Mouse (Mus musculus): ENCODE measurements at regions not wholly inside any gene's neighbourhood (a gene's known extent, or its start where the extent isn't known, plus 50 kb on each side); places are given as distances from the start of the nearest gene placed in this dataset.
A peak's percentile ranks its signal among the peaks of the same experiment; 100 is the strongest.

DNA sequence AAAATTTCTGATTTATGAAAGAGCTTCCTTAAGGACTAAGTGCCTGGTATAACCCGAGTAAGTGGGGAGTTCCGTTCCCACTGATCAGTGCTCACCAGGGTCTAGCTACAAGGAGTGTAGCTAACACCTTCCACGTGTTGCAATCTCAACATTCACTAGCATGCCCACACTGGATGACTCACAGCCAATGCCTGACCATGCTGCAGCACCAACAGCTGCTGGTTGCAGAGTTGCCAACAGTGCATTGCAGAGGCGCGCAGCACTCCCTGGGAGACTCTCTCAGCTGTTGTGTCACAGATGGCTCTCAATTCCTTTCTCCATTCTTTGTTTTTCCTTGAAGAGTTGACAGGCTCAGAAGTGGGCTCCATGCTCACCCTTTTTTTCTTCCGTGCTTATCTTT, 787.5 kb upstream of the Tenm3 start:
- ATAC-seq (ENCODE audit: low FRiP score) (no peak), DNase-seq (ENCODE audit: low spot score) (no peak)
- Histone ChIP-seq H3K9me3 (ENCODE audit: control insufficient read depth, low read length) (no peaks in the 10 kb centered on the region), H3K27me3 (ENCODE audit: control insufficient read depth, insufficient read depth, low read length) (no peaks in the 10 kb centered on the region), H3K36me3 (ENCODE audit: control insufficient read depth, insufficient read depth, low read length) (no peaks in the 10 kb centered on the region), H3K4me1 (replicated peaks; ENCODE audit: control insufficient read depth, insufficient read depth, low read length) (no peaks in the 10 kb centered on the region), H3K9ac (ENCODE audit: low read depth, low read length) (no peak overlapping the region), H3K4me2 (replicated peaks; ENCODE audit: low read depth, low read length) (no peak overlapping the region), H3K4me3 (ENCODE audit: low read depth, low read length) (no peak overlapping the region), H3K27ac (ENCODE audit: low read depth, low read length) (no peak overlapping the region)
- 75% methylated on average over 6 of the region's 6 CpGs for WGBS

DNA sequence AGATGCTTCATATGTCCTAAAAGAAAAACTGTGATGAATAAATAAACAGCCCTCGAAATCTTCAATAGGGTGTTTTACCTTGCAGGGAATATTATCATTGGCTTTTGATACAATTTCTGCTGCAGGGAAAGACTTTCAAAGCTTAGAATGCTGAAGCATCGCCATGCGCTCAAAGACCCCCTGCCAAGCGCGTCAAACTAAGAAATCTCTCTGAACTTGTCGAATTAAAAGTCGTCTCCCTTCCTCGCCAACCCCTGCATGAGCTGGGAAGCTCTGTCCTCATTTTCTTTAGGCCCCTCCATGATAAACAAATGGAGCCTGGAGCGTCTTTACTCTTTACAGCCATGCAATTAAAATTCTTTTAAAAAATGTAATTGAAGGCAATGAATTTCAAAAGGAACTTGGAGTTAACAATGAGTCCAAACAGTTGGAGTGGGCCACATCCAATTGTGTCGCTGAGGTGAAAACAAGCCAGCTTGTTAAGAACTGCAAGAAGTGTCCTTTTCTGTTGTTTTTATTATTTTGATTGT, 784.3 kb upstream of the Tenm3 start:
- Histone ChIP-seq H3K27ac (ENCODE audit: low read depth, low read length) (no peak overlapping the region), H3K27me3 (ENCODE audit: control insufficient read depth, insufficient read depth, low read length) (no peaks in the 10 kb centered on the region), H3K4me2 (replicated peaks; ENCODE audit: low read depth, low read length) (no peak overlapping the region), H3K4me1 (replicated peaks; ENCODE audit: control insufficient read depth, insufficient read depth, low read length) (no peaks in the 10 kb centered on the region), H3K36me3 (ENCODE audit: control insufficient read depth, insufficient read depth, low read length) (no peaks in the 10 kb centered on the region), H3K4me3 (ENCODE audit: low read depth, low read length) (no peak overlapping the region), H3K9me3 (ENCODE audit: control insufficient read depth, low read length) (no peaks in the 10 kb centered on the region), H3K9ac (ENCODE audit: low read depth, low read length) (no peak overlapping the region)
- ATAC-seq (ENCODE audit: low FRiP score) (no peak), DNase-seq (ENCODE audit: low spot score) (peak; percentile 13)
- 21% methylated on average over 10 of the region's 10 CpGs for WGBS

DNA sequence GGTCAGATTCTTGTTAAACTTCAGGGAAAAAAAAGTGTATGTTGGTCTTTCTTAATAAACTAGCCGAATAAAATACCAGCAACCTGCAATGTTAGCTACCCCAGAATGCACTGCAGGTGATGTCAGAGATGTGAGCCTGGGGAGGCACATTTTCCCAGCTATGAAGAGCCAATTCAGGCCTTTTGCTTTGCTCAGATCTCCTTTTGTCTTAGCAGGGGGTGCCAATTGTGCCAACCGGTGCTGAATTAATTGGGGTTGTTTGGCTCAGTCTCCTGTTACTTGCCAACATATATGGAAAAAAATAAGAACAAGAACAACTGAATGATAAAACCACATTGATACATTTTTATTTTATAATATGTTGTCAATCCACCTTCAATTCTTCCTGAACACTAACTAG, 751.8 kb upstream of the Tenm3 start:
- Histone ChIP-seq H3K4me1 (replicated peaks; ENCODE audit: control insufficient read depth, insufficient read depth, low read length) (no peaks in the 10 kb centered on the region), H3K27me3 (ENCODE audit: control insufficient read depth, insufficient read depth, low read length) (no peaks in the 10 kb centered on the region), H3K9ac (ENCODE audit: low read depth, low read length) (no peak overlapping the region), H3K9me3 (ENCODE audit: control insufficient read depth, low read length) (no peaks in the 10 kb centered on the region), H3K27ac (ENCODE audit: low read depth, low read length) (no peak overlapping the region), H3K4me2 (replicated peaks; ENCODE audit: low read depth, low read length) (no peak overlapping the region), H3K4me3 (ENCODE audit: low read depth, low read length) (no peak overlapping the region), H3K36me3 (ENCODE audit: control insufficient read depth, insufficient read depth, low read length) (no peaks in the 10 kb centered on the region)
- DNase-seq (ENCODE audit: low spot score) (no peak), ATAC-seq (ENCODE audit: low FRiP score) (no peak)
- 66% methylated on average over 2 of the region's 2 CpGs for WGBS

DNA sequence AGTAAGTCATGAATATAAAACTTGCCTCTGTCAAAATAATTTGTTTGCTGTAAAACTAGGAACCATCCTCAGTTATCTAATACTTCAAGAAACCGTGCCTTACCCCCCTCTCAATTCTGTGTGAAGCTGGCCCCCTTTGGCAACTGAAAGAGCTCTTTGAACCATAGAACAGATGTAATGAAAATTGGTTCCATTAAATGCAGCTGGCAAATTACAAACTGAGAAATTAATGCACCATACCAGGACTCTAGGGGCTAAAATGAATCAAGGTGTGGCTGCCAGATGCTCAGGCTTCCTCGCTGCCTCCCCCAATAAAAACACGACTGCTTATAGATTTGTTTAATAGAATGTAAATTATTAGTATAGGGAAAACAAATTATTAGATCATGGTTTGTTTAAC, 723.7 kb upstream of the Tenm3 start:
- ATAC-seq (ENCODE audit: low FRiP score) (no peak), DNase-seq (ENCODE audit: low spot score) (no peak)
- Histone ChIP-seq H3K4me1 (replicated peaks; ENCODE audit: control insufficient read depth, insufficient read depth, low read length) (no peaks in the 10 kb centered on the region), H3K27me3 (ENCODE audit: control insufficient read depth, insufficient read depth, low read length) (no peaks in the 10 kb centered on the region), H3K9ac (ENCODE audit: low read depth, low read length) (no peak overlapping the region), H3K4me2 (replicated peaks; ENCODE audit: low read depth, low read length) (no peak overlapping the region), H3K4me3 (ENCODE audit: low read depth, low read length) (no peak overlapping the region), H3K9me3 (ENCODE audit: control insufficient read depth, low read length) (no peaks in the 10 kb centered on the region), H3K36me3 (ENCODE audit: control insufficient read depth, insufficient read depth, low read length) (no peaks in the 10 kb centered on the region), H3K27ac (ENCODE audit: low read depth, low read length) (no peak overlapping the region)
- WGBS, result 73% methylated on average over 3 of the region's 3 CpGs

DNA sequence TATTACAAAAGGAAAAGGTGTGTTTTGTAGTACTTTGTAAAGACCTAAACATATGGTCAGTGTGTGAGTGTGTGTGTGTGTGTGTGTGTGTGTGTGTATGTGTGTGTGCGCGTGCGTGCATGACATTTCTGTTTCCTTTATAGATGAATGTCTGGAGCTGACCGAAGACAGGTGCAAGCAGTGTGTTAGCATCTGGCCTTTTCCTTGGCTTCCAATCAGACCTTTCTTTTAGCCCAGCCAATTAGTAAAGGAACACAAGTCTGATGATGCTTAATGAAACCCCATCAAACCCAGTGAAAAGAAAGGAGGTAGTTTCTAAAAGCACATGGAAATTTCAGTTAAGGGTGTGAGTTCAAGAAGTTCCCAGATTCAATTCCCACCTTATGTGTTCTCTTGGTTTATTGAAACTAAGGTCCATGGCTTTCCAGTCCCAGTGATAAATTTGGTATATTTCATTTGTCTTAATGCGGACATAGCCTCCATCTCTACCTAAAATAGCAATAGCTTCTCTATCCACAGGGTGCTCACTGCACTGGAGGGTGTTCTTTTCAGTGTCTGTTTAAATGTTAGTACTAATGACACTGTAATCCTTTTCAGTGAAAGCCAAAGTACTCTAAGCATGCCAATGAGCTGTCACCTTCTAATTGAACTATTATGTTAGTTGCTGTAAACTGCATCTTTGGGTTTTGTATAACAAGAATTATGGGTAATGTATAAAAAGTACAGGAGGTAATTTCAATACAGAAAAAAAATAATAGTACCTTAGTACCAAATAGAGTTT, 719.9 kb upstream of the Tenm3 start:
- Histone ChIP-seq H3K27me3 (ENCODE audit: control insufficient read depth, insufficient read depth, low read length) (no peaks in the 10 kb centered on the region), H3K36me3 (ENCODE audit: control insufficient read depth, insufficient read depth, low read length) (no peaks in the 10 kb centered on the region), H3K27ac (ENCODE audit: low read depth, low read length) (no peak overlapping the region), H3K4me1 (replicated peaks; ENCODE audit: control insufficient read depth, insufficient read depth, low read length) (no peaks in the 10 kb centered on the region), H3K4me2 (replicated peaks; ENCODE audit: low read depth, low read length) (no peak overlapping the region), H3K9me3 (ENCODE audit: control insufficient read depth, low read length) (no peaks in the 10 kb centered on the region), H3K9ac (ENCODE audit: low read depth, low read length) (no peak overlapping the region), H3K4me3 (ENCODE audit: low read depth, low read length) (no peak overlapping the region)
- DNase-seq (ENCODE audit: low spot score) (no peak), ATAC-seq (ENCODE audit: low FRiP score) (no peak)
- 88% methylated on average over 5 of the region's 5 CpGs for WGBS

DNA sequence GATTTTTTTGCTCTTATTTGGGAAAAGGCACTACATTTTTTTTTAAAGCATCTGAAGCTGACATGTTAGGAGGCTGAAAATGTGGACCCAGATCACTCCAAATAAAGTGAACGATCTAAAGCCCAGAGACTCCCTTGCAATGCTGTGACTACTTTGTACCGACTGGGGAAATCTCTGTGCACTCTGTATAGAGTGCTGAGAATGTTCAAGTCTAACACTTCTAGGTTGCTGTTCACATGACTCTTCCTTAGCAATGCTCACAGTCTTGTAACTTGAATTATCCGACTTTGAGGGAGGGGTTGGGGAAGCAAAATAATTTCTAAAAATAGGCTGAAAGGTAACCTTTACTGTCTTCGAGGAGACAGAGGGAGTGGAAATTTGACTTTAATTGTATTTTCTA, 719.2 kb upstream of the Tenm3 start:
- Histone ChIP-seq H3K27ac (ENCODE audit: low read depth, low read length) (no peak overlapping the region), H3K4me3 (ENCODE audit: low read depth, low read length) (no peak overlapping the region), H3K36me3 (ENCODE audit: control insufficient read depth, insufficient read depth, low read length) (no peaks in the 10 kb centered on the region), H3K27me3 (ENCODE audit: control insufficient read depth, insufficient read depth, low read length) (no peaks in the 10 kb centered on the region), H3K9ac (ENCODE audit: low read depth, low read length) (no peak overlapping the region), H3K9me3 (ENCODE audit: control insufficient read depth, low read length) (no peaks in the 10 kb centered on the region), H3K4me1 (replicated peaks; ENCODE audit: control insufficient read depth, insufficient read depth, low read length) (no peaks in the 10 kb centered on the region), H3K4me2 (replicated peaks; ENCODE audit: low read depth, low read length) (no peak overlapping the region)
- ATAC-seq (ENCODE audit: low FRiP score) (no peak), DNase-seq (ENCODE audit: low spot score) (no peak)
- WGBS, result 90% methylated on average over 4 of the region's 4 CpGs

DNA sequence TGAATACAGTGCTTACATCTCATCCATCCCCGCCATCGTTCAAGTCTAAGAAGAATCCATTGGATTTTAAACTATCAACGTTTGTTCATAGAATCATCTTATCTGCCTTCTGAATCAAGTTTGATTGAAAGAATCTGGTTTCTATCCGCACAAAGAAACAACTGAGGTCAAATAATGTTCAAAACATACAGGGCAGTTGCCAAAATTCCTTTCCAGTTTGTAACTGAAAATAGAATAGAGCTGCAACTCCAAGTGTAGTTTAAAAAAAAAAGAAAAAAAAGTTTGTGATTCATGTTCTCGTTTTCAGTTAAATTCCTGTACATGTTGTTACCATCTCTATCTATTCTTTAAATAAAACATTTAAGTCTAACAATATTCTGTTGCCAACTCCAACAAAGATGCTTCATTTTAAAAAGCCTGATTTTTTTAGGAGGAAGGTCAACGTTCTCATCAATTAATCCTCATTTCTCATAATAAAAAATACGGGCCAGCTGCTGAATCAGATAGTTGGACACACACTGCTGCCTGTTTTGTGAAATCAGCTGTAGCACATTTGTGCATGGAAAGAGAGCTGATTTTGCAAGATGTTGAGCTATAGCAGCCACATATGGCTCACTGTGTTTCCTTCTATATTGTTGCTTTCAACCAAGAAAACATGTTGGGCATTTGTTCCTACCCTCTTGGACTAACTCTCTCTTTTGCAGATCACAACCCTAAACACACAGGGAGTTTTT, 712.1 kb upstream of the Tenm3 start:
- no peak for DNase-seq (ENCODE audit: low spot score)
- no peaks in the 10 kb centered on the region for H3K27me3 ChIP-seq (ENCODE audit: control insufficient read depth, insufficient read depth, low read length)
- H3K4me1 ChIP-seq (replicated peaks; ENCODE audit: control insufficient read depth, insufficient read depth, low read length), result no peaks in the 10 kb centered on the region
- ATAC-seq (ENCODE audit: low FRiP score), result no peak
- no peaks in the 10 kb centered on the region for H3K9me3 ChIP-seq (ENCODE audit: control insufficient read depth, low read length)
- no peak overlapping the region for H3K9ac ChIP-seq (ENCODE audit: low read depth, low read length)
- no peaks in the 10 kb centered on the region for H3K36me3 ChIP-seq (ENCODE audit: control insufficient read depth, insufficient read depth, low read length)
- no peak overlapping the region for H3K4me3 ChIP-seq (ENCODE audit: low read depth, low read length)
- no peak overlapping the region for H3K27ac ChIP-seq (ENCODE audit: low read depth, low read length)
- 87% methylated on average over 7 of the region's 7 CpGs for WGBS
- no peak overlapping the region for H3K4me2 ChIP-seq (replicated peaks; ENCODE audit: low read depth, low read length)

DNA sequence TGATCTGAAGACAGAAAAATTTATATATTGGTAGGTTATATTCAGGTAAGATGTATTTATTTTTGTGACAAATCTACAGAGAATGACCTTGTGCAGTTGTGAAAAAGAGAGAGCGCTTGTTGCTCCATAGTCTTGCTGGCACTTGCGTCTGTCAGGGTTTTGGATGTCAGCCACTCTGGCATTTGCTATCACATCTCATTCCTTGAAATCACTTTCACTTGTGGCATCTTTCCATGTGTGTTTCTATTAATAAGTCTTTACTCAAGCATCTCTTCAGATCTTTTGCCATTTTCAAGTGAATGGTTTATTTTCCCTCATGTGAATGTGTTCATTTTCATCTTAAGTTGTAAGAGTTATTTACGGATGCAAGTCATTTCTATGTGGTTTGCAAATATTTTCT, 709.4 kb upstream of the Tenm3 start:
- Histone ChIP-seq H3K9ac (ENCODE audit: low read depth, low read length) (no peak overlapping the region), H3K27me3 (ENCODE audit: control insufficient read depth, insufficient read depth, low read length) (no peaks in the 10 kb centered on the region), H3K36me3 (ENCODE audit: control insufficient read depth, insufficient read depth, low read length) (no peaks in the 10 kb centered on the region), H3K4me2 (replicated peaks; ENCODE audit: low read depth, low read length) (no peak overlapping the region), H3K27ac (ENCODE audit: low read depth, low read length) (no peak overlapping the region), H3K4me1 (replicated peaks; ENCODE audit: control insufficient read depth, insufficient read depth, low read length) (no peaks in the 10 kb centered on the region), H3K4me3 (ENCODE audit: low read depth, low read length) (no peak overlapping the region), H3K9me3 (ENCODE audit: control insufficient read depth, low read length) (no peaks in the 10 kb centered on the region)
- WGBS, result 92% methylated on average over 3 of the region's 3 CpGs
- DNase-seq (ENCODE audit: low spot score), result no peak
- no peak for ATAC-seq (ENCODE audit: low FRiP score)

DNA sequence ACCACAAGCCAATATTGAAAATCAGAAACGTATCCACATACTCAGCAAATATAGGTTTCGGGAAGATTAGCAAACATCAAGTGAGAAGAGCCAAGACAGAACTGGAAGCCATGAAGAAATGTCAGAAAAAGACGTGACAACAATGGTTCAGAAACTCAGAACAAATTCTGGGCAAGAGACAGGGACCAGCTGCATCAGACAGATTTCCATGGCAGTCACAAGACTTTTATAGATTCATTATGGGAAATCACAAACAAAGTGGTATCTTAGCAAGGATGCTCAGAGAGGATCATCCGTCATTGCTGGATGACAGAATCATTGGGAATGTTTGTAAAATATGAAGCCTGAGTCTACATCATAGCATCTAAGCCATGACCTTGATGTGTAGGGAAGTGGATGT, 699.6 kb upstream of the Tenm3 start:
- Histone ChIP-seq H3K9me3 (ENCODE audit: control insufficient read depth, low read length) (no peaks in the 10 kb centered on the region), H3K36me3 (ENCODE audit: control insufficient read depth, insufficient read depth, low read length) (no peaks in the 10 kb centered on the region), H3K4me3 (ENCODE audit: low read depth, low read length) (no peak overlapping the region), H3K27ac (ENCODE audit: low read depth, low read length) (no peak overlapping the region), H3K9ac (ENCODE audit: low read depth, low read length) (no peak overlapping the region), H3K27me3 (ENCODE audit: control insufficient read depth, insufficient read depth, low read length) (no peaks in the 10 kb centered on the region), H3K4me1 (replicated peaks; ENCODE audit: control insufficient read depth, insufficient read depth, low read length) (no peaks in the 10 kb centered on the region), H3K4me2 (replicated peaks; ENCODE audit: low read depth, low read length) (no peak overlapping the region)
- DNase-seq (ENCODE audit: low spot score) (no peak), ATAC-seq (ENCODE audit: low FRiP score) (no peak)
- WGBS, result 93% methylated on average over 4 of the region's 4 CpGs

Measured in hindbrain, embryonic 11.5 days (tissue).